Mouse (Mus musculus) urinary bladder, postnatal 14 days (tissue): ENCODE measurements at regions not wholly inside any gene's neighbourhood (a gene's known extent, or its start where the extent isn't known, plus 50 kb on each side); places are given as distances from the start of the nearest gene placed in this dataset.
"Not testable (repeated sequence)": the region's sequence is repeated elsewhere in the genome, so short reads cannot be mapped to it uniquely, and the experiment has no call there.

Experiments
- DNase-seq: peaks from one replicate; pipeline ENCODE4 v3.0.0; 2021; ENCODE audit warnings: low spot score

DNA sequence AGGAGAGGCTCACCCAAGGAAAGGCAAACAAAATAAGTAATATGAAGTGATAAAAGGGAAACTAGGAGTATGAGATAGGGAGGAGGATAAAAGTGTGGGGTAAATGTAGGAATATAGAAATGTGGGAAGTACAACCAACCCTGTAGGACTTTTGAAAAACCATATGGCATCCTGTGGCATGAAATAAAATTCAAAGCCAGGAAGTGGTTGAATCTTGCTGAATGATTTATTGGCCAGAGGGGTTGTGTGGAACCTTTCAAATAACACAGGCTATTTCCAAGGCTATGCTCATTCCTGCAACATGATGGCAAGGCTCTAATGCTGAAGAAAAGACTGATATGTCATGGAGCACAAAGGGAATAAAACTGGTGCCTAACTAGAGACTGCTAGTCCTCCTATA is 347.9 kb downstream of the Gm11232 start:
- DNase-seq = no peak

DNA sequence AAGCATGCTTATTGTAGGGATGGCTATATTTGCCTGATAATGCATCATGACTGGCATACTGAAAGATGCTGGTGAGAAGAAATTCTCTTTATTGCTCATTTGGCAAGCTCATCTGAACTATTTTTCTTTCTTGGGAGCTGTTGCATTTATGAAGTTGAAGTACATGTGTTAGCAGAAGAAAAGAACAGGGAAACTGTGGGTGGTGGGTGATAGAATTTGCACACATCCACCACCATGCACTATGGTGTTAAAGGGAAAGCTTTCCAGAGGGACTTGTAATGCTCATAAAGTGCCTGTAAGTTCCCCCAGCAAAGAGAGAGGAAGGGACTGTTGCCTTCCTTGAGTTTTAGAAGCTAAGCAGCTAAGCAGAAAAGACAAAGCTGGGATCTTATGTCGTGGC is 367.3 kb downstream of the Gm11232 start:
- no peak for DNase-seq

DNA sequence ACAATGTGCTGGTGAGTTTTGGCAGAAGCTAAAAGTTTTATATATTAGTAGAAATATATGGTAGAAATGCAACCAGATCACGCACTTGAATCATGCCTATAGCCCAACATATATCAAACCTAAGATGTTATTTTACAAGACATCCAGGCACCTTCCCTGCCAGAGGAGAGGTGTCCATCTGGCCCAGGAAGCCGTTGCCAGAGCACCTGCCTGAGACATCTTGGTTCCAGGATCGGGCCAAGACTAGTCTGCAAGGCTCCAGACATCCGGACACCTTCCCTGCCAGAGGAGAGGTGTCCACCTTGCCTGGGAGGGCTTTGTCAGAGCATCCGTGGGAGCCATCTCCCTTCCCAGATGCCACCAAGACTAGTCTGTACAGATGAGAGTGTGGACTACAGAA is 388.5 kb downstream of the Gm11232 start:
- no peak for DNase-seq

DNA sequence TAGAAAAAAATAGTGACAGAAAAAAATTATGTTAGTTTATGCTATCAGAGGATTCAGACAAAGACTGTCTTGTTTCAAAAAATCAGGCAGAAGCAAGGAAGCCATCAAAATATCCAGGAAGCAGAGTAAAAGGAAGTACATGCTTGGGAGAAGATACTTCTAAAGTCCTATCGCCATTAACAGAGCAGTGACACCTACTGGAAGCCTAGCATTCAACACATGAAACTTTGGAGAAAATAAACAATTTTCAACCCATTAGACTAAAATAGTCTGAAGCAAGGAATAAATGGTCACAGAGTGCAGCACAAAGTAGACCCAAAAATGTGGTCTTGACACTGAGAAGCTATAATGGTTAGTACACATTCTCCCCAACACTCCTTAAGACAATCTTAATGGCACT is 394.0 kb downstream of the Gm11232 start:
- DNase-seq = no peak

DNA sequence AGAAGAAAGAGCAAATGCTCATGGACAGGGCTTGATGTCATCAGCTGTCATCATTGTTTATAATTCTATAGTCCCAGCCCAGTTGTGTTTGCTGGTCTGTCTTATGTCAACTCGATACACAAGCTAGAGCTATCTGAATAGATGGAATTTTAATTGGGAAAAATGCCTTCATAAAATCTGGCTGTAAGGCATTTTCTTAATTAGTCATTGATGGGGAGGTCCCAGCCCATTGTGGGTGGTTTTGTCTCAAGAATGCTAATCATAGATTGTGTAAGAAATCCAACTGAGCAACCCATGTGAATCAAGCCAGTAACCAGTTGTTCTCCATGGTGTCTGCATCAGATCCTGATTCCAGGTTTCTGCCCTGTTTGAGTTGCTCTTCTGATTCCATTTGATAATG is 400.1 kb downstream of the Gm11232 start:
- DNase-seq = no peak

DNA sequence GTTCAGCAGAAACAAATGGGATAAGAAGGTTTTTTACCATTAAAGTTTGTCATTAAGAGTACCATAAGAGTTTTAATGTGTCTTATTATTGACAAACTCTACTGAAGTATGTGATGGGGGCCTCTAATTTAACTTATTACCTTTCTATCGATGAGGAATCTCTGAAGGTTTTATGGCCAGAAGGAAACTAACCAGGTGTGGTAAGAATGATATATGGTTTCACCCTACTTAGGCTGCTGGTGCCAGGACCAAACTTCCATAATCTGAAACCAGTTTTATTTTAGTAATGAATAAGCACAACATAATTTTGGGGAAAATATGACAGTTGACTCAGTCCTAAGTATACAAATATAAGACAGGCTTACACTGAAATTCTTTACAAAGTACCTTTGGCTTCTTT is 401.1 kb downstream of the Gm11232 start:
- DNase-seq = no peak

DNA sequence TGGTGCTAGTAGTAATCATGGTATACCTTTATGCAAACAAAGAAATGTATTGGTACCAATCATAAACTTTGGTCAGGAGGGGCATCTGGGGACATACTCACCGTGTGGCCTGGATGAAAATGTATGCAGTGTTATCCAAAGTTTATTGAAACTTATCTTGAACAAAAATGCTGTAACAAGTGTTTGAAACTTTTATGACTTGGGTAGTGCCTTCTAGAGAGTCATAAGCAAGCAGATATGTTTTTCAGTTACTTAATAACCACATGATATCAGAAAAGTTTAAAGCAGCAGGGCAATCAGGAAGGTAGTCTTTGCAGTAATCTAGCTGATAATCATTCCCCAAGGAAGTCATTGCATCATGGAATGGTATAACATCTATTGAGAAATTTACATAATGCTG is 401.5 kb downstream of the Gm11232 start:
- DNase-seq = no peak

DNA sequence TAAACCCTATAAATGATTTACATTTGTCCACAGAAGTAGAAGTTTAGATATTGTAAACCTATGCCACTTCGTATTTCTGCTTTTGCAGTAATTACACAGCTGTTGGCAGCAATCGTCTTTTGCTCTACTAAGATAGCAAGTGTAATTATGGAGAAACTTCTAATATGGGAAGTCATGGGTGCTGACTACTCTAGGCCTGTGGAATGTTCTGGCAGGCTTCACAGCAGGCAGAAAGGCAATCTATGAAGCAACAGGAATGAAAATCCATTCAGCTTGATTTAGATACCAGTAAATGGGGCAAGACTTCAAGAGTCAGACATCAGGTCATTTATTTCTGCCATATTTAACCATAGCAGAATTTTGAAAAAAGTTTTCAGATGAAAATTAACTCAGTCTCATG is 405.9 kb downstream of the Gm11232 start:
- DNase-seq = no peak

DNA sequence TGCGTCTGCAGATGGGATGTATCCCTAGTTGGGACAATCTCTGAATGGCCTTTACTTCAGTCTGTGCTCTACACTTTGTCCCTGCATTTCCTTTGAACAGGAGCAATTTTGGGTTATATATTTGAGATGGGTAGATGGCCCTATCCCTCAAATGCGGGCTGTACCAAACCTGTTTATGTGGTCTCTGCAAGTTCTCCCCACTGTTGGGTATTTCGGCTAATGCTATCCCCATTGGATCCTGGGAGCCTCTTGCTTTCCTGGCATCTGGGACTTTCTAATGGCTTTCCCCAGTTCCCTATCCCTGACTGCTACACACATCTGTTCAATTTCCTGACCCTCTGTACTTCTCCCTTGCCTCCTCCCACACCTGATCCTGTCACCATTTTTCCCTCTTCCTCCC is 414.7 kb downstream of the Gm11232 start:
- DNase-seq = no peak

DNA sequence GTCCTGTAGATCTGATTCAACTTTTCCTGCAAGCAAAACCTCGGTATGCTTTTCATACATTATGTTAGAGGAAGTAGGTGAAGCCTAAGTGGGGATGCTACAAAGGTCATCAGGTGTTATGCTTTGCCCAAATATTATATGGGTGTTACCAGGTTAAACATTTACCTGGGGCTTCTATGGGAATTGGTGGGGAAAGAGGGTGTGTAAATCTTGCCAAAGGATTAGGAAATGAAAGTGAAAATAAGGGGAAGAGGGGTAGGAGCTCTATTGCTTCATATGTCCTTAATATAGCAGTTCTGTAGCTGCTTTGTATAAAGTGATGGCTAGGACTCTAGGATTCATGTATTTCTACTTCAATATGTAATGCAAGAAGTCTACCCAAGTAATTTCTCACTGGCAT is 419.2 kb downstream of the Gm11232 start:
- DNase-seq = no peak

DNA sequence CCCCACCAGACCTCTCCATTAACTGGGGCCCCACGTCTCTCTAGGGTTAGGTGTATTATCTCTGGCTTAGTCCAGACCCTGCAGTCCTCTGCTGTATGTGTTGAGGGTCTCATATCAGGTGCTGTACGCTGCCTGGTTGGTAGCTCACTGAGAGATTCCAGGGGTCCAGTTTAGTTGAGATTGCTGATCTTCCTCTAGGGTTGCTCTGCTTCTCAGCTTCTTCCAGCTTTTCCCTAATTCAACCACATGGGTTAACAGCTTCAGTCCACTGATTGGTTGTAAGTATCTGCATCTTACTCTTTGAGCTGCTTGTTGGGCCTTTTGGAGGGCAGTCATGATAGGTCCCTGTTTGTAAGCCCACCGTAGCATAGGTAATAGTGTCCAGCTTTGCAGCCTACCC is 425.1 kb downstream of the Gm11232 start:
- DNase-seq = no peak

DNA sequence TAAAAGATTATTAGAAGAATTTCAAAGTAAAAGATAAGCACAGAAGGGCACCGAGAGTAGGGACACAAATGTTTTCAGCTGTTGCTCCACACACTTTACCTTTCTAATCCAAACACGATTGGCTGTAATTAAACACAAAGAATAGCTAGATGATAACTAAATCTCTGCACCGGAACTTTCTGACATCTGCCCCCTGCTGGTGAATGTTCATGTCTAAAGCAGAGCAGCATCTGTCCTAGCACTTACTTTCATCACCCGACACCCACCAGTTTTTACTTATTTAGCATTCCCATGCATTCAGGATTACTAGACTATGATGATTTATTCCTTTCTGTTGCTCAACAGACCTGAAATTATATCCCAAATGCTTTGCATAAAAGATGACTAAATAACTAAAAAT is 425.7 kb downstream of the Gm11232 start:
- DNase-seq = peak; percentile 34

DNA sequence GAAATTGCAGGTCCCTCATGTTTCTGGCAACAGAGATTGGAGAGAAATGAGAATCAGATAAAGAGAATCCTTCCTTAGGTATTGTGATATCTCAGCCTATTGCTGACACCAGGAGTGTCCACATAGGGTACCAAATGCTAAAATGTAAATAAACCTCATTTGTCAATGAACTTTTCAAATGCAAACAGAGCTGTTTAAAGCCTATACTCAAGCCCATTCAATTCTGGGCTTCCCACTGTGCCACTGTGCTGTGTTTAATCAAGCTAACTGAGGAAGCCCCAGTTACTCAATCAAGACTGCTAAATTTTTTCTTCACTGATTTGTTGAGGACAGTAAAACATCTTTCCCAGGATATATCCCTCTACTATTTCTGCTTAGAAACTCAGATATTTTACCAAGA is 441.2 kb downstream of the Gm11232 start:
- no peak for DNase-seq

DNA sequence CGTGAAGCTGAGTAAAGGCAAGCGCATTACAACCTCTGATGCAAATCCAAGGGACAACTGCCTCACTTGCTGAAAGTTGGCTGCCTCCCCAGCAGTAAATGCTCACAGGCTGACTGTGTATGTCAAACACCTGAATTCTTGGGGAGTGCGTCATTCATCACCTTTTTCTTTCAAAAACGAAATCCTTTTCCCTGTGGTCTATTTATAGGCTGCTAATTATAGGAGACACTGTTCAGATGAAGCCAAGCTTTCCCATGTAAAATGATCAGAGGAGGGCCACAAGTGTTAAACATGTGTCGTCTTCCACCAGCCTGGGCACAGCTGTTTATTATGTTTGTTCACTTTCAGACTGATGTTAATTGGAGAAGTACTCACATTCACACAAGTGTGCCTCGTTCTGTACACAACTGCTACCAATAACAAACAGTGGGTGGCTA is 450.6 kb downstream of the Gm11232 start:
- DNase-seq = no peak

DNA sequence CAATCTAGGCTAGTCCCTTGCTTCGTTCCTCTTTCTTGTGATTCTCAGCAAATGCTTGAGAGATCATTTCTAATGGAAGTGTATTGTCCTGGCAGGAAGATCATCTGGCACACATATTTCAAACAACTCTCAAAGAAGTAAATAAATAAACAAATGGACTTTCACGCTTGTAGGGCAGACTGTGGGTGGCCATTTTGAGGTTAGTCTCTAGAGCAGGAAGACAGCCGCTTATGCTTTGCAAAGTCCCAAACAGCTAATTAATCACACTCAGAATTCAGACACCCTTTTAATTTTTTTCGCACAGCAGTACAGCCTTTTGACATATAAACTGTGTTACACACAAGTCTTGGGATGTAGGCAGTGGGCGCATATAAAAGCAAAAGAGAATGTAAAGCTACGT is 451.1 kb downstream of the Gm11232 start:
- no peak for DNase-seq

DNA sequence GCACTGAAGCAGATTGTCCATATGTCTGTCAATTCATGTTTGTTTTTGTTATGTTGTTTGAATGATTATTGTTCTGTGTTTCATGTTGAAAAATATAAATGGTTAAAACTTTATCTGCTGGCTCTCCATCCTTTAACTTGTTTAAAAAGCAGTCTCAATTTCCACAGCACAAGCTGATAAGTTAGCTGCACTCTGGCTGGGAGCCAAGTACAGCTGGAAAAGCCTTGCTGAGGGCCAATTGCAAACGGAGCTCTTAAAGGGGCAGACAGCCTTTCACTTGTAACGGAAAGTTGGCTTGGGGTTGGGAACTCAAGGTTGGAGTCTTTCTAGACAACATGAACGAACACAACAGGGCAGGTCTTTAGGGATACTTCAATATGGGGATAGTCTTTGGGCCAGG is 462.0 kb downstream of the Gm11232 start:
- DNase-seq = not testable (repeated sequence)

DNA sequence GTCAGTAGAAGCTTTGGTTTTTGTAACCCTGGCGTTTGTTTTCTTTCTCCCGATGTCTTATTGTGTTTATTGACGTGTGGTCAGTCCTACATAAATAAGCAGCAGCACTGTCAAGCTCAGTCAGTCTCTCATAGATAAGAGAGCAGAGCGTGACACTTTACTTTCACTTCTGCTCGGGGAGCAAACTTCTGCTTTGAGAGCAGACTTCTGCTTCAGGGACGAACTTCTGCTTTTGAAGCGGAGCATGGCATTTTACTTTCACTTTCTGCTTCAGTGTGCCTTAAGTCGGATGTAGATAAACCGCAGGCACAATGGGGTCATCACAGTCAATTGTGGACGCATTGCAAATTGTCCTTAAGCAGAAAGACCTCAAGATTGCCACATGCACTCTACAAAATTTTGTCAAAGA is 466.0 kb downstream of the Gm11232 start:
- no peak for DNase-seq

DNA sequence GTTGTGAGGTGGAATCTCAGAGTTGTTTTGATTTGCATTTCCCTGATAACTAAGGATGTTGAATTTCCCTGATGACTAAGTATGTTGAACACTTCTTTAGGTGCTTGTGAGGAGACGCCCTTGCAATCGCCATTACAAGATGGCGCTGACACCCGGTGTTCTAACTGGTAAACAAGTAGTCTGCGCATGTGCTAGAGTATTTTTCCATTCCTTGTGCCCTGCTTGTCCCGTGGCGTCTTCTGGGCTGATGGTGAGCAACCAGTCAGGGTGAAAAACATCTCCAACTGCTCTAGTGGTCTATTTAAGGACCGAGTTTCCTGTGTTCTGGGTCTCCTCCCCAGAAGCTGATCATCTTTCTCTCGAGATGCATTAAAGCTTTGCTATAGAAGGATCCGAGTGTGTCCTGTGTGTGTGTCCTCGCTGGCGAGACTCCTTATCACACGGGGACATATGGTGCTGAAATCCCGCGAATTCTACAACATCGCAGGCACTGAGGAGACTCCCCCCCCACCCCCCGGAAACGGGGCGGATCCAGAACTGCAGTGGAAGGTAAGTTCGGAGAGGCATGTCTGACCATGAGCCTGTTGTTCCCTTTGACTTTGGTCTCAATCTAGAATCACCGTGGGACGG is 466.5 kb downstream of the Gm11232 start:
- not testable (repeated sequence) for DNase-seq

DNA sequence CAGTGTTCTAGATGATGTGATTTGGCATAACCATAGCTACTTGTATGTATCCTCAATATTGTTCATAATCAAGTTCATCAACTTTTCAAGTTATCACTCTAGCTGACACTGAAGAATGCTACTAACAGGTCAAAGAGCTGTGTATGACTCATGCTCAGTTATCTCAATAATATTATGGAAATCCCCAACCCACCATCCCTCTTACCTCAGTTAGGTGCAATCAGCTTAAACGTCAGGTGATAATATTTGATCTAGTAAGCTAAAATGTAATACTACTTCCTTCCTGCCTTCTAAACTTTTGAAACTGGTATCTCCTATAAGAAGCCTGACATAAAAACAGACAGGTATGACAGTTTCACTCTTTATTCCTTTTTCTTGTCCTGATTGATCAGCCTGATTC is 474.6 kb downstream of the Gm11232 start:
- DNase-seq = no peak

DNA sequence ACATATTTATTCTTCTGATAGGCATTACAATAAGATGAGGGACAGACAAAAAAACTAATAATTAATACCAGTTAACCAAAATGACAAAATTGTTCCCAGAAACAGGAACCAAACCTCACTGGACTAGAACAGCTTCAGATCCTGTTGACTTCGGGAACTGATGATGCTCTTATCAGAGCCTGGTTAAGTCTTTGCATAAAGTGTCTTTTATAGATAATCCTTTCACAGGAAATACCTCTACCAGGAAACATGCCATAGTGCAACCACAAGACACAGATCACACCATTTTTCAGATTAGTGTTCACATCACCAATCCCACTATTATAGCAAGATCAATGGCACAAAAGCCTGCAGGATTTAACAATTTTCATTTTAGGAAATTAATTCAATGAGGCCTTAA is 478.1 kb downstream of the Gm11232 start:
- DNase-seq = no peak

DNA sequence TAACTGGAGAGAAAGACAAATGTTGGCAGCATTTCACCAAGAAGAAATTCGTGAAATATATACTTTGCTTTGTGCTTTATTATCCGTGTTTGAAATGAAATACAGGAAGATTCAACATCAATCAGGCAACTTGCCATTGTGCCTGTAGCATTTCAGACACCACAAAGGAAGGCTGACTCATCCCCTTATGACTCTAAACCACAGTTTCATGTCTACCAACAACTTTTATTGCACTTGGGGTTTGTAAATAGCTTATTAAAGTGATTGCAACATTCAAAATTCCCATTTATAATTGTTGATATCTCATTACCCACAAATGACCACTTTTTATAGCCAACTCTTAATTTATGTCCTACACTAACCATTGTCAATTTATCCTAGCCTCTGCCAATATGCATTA is 497.9 kb downstream of the Gm11232 start:
- DNase-seq = no peak

DNA sequence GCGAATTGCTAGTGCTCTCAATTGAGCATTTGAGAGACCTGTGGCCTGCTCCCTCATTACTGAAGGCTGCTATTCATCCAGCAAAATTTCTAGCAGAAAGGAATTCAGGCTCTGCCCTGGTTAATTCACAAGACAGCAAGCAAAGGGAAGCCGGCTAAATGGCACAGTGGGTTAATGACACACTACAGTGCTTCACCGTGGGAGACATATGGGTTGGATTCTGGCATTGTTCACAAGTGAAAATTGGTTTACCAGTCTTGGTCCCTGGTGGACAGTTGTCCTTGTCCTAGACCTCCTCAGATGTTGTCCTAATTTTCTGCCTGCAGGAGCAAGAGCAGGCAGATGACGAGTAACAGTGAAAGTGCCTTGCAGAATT is 527.3 kb downstream of the Gm11232 start:
- no peak for DNase-seq

DNA sequence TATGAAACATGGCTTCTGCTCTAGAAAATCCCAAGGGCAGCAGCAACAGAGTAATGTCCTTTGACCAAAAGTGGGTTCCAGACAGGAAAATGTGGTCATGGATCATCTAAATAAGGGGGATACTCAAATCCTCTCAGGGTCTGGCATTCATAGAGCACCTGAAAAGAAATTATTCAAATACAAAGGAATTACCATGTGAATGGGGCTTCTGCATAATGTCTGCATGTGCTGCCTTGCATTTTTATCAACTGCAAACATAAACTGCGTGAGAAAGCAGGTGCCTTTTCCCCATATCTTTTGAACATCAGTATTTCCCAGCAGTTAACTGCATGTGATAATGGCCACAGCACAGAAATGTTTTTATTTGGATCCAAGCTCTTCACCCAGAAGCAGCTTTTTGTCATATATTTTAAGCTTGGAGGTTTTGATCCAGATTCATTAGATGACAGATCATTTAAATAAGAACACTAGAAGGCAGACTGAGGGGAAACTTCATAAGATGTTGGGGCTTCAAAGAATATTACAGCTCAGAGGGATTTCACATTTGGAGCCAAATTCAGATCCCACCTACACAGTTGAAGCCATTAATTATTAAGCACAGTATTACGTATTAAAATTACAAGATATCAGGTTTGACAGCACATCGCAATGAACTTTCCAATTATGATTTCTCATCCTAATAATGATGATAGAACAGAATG is 527.8 kb downstream of the Gm11232 start:
- DNase-seq = no peak

DNA sequence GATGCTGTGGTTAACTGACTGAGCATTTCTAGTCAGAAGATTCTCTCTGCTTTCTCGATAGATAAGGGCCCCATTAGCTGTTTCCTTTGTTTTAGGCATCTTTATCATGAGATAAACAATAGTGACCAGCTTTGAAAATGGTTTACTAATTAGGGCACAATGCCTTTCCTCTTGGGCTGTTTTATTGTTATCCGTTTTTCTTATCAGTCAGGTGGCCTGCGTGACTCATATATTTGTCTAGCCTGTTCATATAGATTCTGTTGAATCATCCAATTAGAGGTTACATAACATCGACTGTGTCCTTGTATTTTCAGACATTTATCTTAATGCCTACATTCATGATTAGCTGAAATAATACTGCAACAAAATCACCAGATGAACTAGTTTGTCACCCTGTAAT is 531.1 kb downstream of the Gm11232 start:
- no peak for DNase-seq
